Mouse (Mus musculus) gastrocnemius, postnatal 25 days (tissue): Measurements from ENCODE around the gene Il11ra1. TPM values are rescaled to one million over a fixed set of nuclear protein-coding genes. Genes with fewer than 3 reads are reported as not detected.

Experiments
- DNase-seq: peaks from one replicate; pipeline ENCODE4 v3.0.0; 2022
- long read RNA-seq, 2 experiments: library from polyadenylated mRNA; stranded (forward); transcript quantifications; one replicate each; pipeline ENCODE4 v2.0.0; 2021
- total RNA-seq, 2 experiments: library from RNA; stranded (reverse); gene quantifications; 1 replicate in 1 of 2; 2 replicates in 1 of 2; pipeline ENCODE4 v1.2.3; 2021

Il11ra1 gene
- 10 to 100 TPM; 37.2 to 42.1 TPM for total RNA-seq
- long read RNA-seq, experiment 1, transcript Il11ra1-201 (13 exons, 2,009 nt), result major isoform, 41 of 64 reads
- long read RNA-seq, experiment 1, partial matches to known transcripts, result 13 of 64 reads
- long read RNA-seq, experiment 1, other reads (novel, unspliced or antisense), result 7 of 64 reads
- long read RNA-seq, experiment 2, transcript Il11ra1-201 (13 exons, 2,009 nt), result major isoform, 61 of 90 reads
- long read RNA-seq, experiment 2, partial matches to known transcripts, result 11 of 90 reads
- long read RNA-seq, experiment 2, other reads (novel, unspliced or antisense), result 15 of 90 reads

GRCm38 (mm10) chr4:41699783-41700182 is at the start of gene Il11ra1:
Il11ra1 (plus strand) TSS chr4:41699989.
- DNase-seq, result peak; percentile 49

GRCm38 (mm10) chr4:41653296-41653695 is 46.5 kb upstream of the Il11ra1 start:
- no peak for DNase-seq

DNA sequence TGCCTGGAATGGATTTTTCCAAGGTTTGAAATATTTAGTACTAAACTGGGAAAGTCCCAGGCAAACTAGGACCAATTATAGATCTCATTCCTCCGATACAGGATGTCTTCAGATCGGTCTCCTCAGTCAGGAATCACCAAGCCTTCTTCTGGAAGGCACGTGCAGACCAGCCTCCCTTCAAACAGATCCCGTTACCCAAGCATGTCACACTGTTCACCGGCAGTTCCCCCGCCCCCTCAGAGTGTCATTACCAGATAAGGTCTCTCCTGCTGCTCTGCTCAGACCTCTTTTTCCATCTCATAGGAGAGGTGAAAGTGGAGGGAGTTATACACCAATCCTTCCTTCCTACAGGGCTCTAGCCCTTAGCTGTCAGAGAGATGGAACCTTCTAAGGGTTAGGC is 46.1 kb upstream of the Il11ra1 start:
- DNase-seq, result no peak

DNA sequence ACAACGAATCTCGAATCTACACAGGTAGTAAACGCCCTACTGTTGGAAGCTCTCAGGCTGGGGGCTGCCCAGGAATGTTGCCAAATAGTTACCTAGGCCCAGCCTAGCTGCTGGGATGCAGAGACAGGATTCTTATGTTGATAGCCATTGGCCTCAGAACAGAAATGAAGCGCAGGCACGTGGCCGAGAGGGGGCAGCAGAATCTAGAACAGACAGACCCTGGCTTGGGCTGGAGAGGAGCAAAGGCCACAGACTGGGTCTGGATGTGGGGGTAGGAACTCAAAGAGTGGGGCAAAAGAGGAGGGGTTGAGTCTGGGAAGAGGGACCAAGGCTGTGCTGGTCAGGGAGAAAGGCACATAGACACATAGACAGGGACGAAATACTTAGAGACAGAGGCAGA is 45.6 kb upstream of the Il11ra1 start:
- no peak for DNase-seq

DNA sequence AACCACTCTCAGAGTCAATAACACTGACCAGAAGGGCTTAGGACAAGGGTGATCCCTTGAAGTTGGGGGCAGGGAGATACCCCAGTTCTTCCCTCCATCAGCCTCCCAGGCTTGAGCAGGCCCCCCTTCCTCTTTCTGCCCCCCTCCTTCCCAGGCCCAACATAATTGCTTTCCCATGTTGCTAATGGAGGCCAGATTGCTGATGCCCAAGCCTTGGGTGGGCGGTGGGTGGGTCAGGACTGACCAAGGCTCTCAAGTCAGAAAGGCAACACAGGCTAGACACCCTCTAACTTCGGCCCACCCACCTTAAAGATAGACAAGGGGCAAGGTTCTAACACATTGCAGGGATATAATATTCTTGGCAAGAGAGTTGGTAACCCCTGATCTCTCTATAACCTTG is 44.3 kb upstream of the Il11ra1 start:
- no peak for DNase-seq

DNA sequence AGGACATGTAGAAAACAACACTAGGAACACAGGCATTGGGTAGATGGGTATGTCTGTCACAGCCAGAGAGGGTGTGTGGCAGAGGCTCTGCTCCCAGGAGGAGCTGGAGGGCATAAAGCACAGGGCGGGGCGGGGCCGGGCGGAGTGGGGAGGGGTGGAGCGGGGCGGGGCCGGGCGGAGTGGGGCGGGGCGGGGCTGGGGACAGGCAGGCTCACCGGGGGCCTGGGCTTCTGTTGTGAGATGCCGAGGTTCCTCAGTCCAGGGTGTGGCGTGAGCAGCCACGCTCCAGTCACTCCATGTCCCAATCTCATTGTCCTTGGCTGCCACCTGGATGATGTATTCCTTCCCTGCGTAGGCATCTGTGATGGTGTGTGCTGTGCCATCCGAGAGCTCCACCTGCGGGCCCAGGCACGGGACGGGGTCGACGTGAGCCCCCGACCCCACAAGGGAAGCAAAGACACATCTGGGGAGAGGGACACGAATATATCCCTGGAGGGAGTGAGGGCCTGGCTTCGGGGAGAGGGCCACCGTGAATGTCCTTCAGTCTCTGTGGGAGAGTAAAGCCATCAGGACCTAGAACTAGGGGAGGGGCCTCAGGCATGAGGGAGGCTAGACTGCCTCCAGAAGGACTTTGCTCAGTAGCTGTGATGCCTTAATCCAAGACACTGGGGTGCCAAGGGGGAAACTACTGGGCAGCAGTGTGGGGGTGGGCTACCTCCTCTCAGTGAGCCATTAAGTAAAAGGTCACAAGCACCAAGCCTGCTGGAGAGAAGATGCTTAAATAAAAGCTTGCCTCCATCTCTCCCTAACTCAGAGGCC is 41.0 kb upstream of the Il11ra1 start:
- DNase-seq, result no peak

GRCm38 (mm10) chr4:41659556-41659955 is 40.2 kb upstream of the Il11ra1 start:
- no peak for DNase-seq

GRCm38 (mm10) chr4:41660851-41661430 is 38.8 kb upstream of the Il11ra1 start:
- DNase-seq, result no peak

DNA sequence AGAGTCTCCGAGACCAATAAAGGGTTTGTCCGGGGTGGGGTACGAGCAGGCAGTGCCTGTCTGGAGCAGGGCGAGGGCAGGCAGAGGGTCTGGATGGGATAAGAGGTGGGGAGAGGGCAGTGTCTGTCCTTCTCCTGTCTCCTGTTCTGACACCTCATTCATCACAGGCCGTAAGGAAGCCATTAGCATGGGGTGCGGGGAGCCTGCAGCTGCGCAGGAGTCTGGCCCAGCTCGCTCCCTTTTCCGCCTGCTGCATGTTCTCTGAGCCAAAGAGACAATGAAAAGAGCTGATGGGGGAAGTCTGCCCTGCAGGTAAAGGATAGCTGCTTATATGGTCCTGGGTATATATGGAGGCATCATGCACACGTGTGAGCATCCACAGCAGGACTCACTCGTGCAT is 37.1 kb upstream of the Il11ra1 start:
- no peak for DNase-seq

GRCm38 (mm10) chr4:41663614-41664013 is 36.2 kb upstream of the Il11ra1 start:
- no peak for DNase-seq

DNA sequence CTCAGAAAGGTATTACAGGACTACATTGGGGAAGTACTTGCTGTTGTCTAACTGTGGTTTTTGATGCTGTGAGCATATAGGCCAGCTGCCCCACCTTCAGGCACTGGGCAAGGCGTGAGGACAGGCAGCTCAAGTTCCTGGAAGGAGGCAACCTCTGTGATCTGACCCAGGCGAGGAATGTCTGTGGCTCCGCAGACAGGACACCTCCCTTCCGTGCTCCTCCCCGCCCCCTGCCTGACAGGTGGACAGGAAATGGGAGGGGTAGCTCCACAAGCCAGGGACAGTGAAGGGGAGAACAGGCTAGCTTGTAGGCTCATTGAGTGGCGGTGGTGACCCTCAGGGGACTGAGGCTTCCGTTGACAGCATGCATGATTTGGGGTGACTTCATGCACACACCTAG is 35.3 kb upstream of the Il11ra1 start:
- DNase-seq, result peak; percentile 75

GRCm38 (mm10) chr4:41665009-41665675 is 34.6 kb upstream of the Il11ra1 start:
- peak; percentile 73 for DNase-seq

GRCm38 (mm10) chr4:41666646-41667045 is 33.1 kb upstream of the Il11ra1 start:
- peak; percentile 76 for DNase-seq

DNA sequence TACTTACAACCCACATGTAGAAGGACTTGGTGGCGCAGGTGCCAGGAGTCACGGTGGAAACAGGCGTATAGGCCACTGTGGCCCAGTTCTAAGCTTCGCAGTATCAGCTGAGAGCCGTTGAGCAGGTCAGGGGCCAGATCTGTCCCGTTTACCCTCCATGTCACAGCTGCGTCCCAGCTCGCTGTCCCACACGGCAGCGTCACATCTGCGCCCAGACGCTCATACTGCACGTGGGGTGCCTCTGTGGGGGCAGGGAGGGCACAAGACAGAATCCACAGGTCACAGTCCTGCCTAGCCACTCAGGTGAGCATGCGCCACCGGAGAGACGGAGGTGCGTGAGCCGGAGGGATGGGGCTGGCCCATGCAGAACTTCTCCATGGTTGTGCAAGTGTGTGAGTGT is 29.0 kb upstream of the Il11ra1 start:
- DNase-seq, result no peak

DNA sequence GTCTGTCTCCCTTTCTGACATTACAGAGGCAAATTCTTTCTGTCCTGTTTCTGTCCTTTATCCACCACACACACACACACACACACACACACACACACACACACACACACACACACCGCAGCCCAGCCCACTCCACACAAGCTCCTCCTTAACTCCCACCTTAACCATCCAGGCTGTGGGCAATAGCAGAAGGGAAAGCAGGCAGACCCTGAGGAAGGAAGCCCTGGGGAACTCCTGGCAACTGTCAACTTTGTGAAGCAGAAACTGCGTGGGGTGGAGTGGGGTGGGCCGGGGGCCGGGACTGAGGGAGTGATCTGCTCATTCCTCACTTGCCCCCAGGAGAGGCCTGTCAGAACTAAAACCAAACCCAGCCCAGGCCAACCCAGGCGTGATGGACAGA is 28.3 kb upstream of the Il11ra1 start:
- no peak for DNase-seq

GRCm38 (mm10) chr4:41671963-41672480 is 27.8 kb upstream of the Il11ra1 start:
- DNase-seq, result no peak

GRCm38 (mm10) chr4:41672522-41672963 is 27.2 kb upstream of the Il11ra1 start:
- DNase-seq, result no peak

DNA sequence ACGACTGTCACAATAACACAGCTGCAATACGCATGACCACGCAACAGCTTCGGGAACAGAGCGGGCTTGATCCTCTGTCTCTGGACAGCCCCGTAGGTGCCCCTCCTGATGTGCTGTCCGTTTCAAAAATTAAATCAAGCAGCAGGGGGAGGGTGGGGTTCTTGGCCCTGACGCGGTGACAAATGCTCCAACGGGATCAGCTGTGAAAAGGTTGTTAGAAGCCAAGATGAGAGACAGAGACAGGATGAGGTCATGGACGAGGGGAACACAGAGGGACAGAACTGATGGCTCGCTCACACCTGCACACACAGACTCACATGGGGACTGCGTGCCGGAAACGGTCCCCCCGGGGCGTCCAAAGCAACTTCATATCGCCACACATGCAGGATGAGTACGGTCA is 26.6 kb upstream of the Il11ra1 start:
- no peak for DNase-seq

GRCm38 (mm10) chr4:41676248-41677005 is 23.4 kb upstream of the Il11ra1 start:
- no peak for DNase-seq

DNA sequence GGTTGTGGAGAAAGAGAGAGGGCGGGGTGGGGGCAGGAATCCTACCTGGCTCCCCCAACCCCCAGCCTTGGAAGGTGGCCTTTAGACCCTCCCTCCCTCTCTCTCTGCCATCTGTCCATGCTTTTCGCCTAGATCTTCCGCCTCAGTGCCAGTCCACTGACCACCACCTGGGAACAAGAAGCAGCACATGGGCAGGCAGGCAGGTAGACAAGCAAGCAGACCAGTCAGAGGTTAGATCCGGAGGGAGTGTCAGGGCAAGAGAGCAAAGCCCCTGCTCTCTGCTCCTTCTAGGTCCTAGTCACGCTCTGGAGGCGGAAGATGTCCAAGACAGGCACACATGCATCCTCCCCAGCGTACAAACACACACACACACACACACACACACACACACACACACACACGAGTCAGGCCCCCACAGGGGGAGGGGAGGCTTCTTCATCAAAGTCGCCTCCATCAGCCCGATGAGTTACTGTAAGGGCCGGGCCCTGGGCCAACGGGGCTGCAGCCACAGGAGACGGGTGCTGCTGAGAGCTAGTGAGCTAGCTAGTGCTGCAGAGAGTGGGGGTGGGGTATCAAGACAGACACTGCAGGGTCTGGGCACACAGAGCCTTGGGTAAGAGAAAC is 22.7 kb upstream of the Il11ra1 start:
- no peak for DNase-seq

- no peak for DNase-seq
These were observed 20.9 kb upstream of the Il11ra1 start for GRCm38 (mm10) chr4:41678863-41679262.
